Mouse (Mus musculus): ENCODE measurements around the gene Mybpc2. TPM values are rescaled to one million over a fixed set of nuclear protein-coding genes. Genes with fewer than 3 reads are reported as not detected.

The Mybpc2 gene
- polyA plus RNA-seq, 1 experiment from 2014 or later: 0.35 TPM

- TF ChIP-seq CTCF (IDR thresholded peaks at IDR 0.05; ENCODE audit: low read depth) (no peak), EP300 (IDR thresholded peaks at IDR 0.05; ENCODE audit: low read depth) (no peak)
- ATAC-seq (no peak), DNase-seq (peak; percentile 15)
- peak overlapping the region; percentile 26 for H3K4me3 ChIP-seq (ENCODE audit: low read depth, low read length)
- no peaks in the 10 kb centered on the region for H3K9me3 ChIP-seq (ENCODE audit: low read length)
- H3K4me2 ChIP-seq (ENCODE audit: low read depth, low read length): peak overlapping the region; percentile 65
- peak overlapping the region; percentile 66 for H3K27ac ChIP-seq (ENCODE audit: low read depth)
- peaks cover 30% of the 10 kb centered on the region for H3K27me3 ChIP-seq (ENCODE audit: insufficient read depth, low read length)
- H3K4me1 ChIP-seq (ENCODE audit: insufficient read depth): peaks cover 36% of the 10 kb centered on the region
- peak overlapping the region; percentile 50 for H3K9ac ChIP-seq (replicated peaks)
- 77% methylated on average over 10 of the region's 10 CpGs for WGBS (ENCODE audit: insufficient replicate concordance)
- peaks cover 3% of the 10 kb centered on the region for H3K36me3 ChIP-seq (replicated peaks; ENCODE audit: insufficient read depth, low read length)
Observed at GRCm38 (mm10) chr7:44466006-44466887, 58.2 kb downstream of the Mybpc2 start.

DNA sequence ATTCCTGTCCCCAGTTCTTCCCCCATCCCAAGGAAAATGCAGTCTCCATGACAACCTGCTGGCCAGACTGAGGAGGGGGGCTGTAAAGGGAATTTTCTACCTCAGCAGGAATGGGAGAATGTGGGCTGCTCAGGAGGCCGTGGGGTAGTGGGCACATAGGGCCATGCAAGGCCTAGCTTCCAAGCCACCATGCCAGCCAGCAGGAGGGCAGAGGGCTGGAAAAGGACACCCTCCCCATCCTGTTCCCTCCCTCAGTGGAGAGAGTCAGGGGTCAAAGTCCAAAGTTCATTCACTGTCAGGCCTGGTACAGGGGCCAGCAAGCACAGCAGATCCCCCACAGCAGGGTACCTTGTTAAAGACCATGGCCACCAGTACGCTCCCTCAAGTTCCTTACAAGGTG is 59.3 kb downstream of the Mybpc2 start, which contains the start of gene Aspdh:
Gene Aspdh, plus strand, starts transcription at position 281 of the 400 bp plus-strand sequence.
- H3K27ac ChIP-seq (ENCODE audit: low read depth): peak within 1 kb of the TSS; percentile 66
- DNase-seq (peak; percentile 40), ATAC-seq (peak; percentile 9; the same call in 1 of the 2 replicates)
- peak within 1 kb of the TSS; percentile 65 for H3K4me2 ChIP-seq (ENCODE audit: low read depth, low read length)
- H3K36me3 ChIP-seq (replicated peaks; ENCODE audit: insufficient read depth, low read length): no peaks in the 10 kb centered on the region
- no peaks in the 10 kb centered on the region for H3K9me3 ChIP-seq (ENCODE audit: low read length)
- H3K27me3 ChIP-seq (ENCODE audit: insufficient read depth, low read length): peaks cover 42% of the 10 kb centered on the region
- H3K9ac ChIP-seq (replicated peaks): peak within 1 kb of the TSS; percentile 50
- 67% methylated on average over 2 of the region's 2 CpGs for WGBS (ENCODE audit: insufficient replicate concordance)
- H3K4me1 ChIP-seq (ENCODE audit: insufficient read depth): peaks cover 28% of the 10 kb centered on the region
- TF ChIP-seq CTCF (IDR thresholded peaks at IDR 0.05; ENCODE audit: low read depth): no peak
- no peak for TF ChIP-seq EP300 (IDR thresholded peaks at IDR 0.05; ENCODE audit: low read depth)
- H3K4me3 ChIP-seq (ENCODE audit: low read depth, low read length): peak within 1 kb of the TSS; percentile 26

GRCm38 (mm10) chr7:44464511-44464910 is 59.9 kb downstream of the Mybpc2 start:
- TF ChIP-seq EP300 (IDR thresholded peaks at IDR 0.05; ENCODE audit: low read depth) (no peak), CTCF (IDR thresholded peaks at IDR 0.05; ENCODE audit: low read depth) (no peak)
- WGBS (ENCODE audit: insufficient replicate concordance): 40% methylated on average over 4 of the region's 4 CpGs
- Histone ChIP-seq H3K27me3 (ENCODE audit: insufficient read depth, low read length) (peaks cover 47% of the 10 kb centered on the region), H3K27ac (ENCODE audit: low read depth) (no peak overlapping the region), H3K4me1 (ENCODE audit: insufficient read depth) (peaks cover 26% of the 10 kb centered on the region), H3K36me3 (replicated peaks; ENCODE audit: insufficient read depth, low read length) (no peaks in the 10 kb centered on the region), H3K4me2 (ENCODE audit: low read depth, low read length) (no peak overlapping the region), H3K9me3 (ENCODE audit: low read length) (no peaks in the 10 kb centered on the region), H3K9ac (replicated peaks) (no peak overlapping the region), H3K4me3 (ENCODE audit: low read depth, low read length) (no peak overlapping the region)
- ATAC-seq: no peak
- peak; percentile 14 for DNase-seq

- H3K9me3 ChIP-seq (ENCODE audit: low read length): no peaks in the 10 kb centered on the region
- H3K4me2 ChIP-seq (ENCODE audit: low read depth, low read length): no peak overlapping the region
- ATAC-seq: no peak
- TF ChIP-seq EP300 (IDR thresholded peaks at IDR 0.05; ENCODE audit: low read depth) (no peak), CTCF (IDR thresholded peaks at IDR 0.05; ENCODE audit: low read depth) (no peak)
- H3K27me3 ChIP-seq (ENCODE audit: insufficient read depth, low read length): peaks cover 49% of the 10 kb centered on the region
- peak; percentile 13 for DNase-seq
- no peak overlapping the region for H3K27ac ChIP-seq (ENCODE audit: low read depth)
- WGBS (ENCODE audit: insufficient replicate concordance): 76% methylated on average over 10 of the region's 10 CpGs
- no peak overlapping the region for H3K9ac ChIP-seq (replicated peaks)
- peaks cover 22% of the 10 kb centered on the region for H3K4me1 ChIP-seq (ENCODE audit: insufficient read depth)
- H3K4me3 ChIP-seq (ENCODE audit: low read depth, low read length): no peak overlapping the region
- no peaks in the 10 kb centered on the region for H3K36me3 ChIP-seq (replicated peaks; ENCODE audit: insufficient read depth, low read length)
Observed at GRCm38 (mm10) chr7:44463556-44464225, 60.8 kb downstream of the Mybpc2 start.

- DNase-seq: no peak
- no peak for TF ChIP-seq CTCF (IDR thresholded peaks at IDR 0.05; ENCODE audit: low read depth)
- TF ChIP-seq EP300 (IDR thresholded peaks at IDR 0.05; ENCODE audit: low read depth): no peak
- Histone ChIP-seq H3K9me3 (ENCODE audit: low read length) (no peaks in the 10 kb centered on the region), H3K9ac (replicated peaks) (no peak overlapping the region), H3K4me3 (ENCODE audit: low read depth, low read length) (no peak overlapping the region), H3K36me3 (replicated peaks; ENCODE audit: insufficient read depth, low read length) (no peaks in the 10 kb centered on the region), H3K4me1 (ENCODE audit: insufficient read depth) (peaks cover 18% of the 10 kb centered on the region), H3K4me2 (ENCODE audit: low read depth, low read length) (no peak overlapping the region), H3K27me3 (ENCODE audit: insufficient read depth, low read length) (peaks cover 49% of the 10 kb centered on the region), H3K27ac (ENCODE audit: low read depth) (no peak overlapping the region)
- ATAC-seq: no peak
- WGBS (ENCODE audit: insufficient replicate concordance): 26% methylated on average over 8 of the region's 8 CpGs
Observed at GRCm38 (mm10) chr7:44463056-44463425, 61.4 kb downstream of the Mybpc2 start.

All from liver, postnatal 0 days (tissue).